Mouse (Mus musculus) cerebellum, postnatal 36 days (tissue): ENCODE measurements around the gene Zfyve28.

Source experiments
- DNase-seq, 2 experiments: peaks; one replicate each; pipeline ENCODE4 v3.0.0; 2021 to 2022; ENCODE audit warnings: mixed read lengths in 2 of 2

The Zfyve28 gene

DNA sequence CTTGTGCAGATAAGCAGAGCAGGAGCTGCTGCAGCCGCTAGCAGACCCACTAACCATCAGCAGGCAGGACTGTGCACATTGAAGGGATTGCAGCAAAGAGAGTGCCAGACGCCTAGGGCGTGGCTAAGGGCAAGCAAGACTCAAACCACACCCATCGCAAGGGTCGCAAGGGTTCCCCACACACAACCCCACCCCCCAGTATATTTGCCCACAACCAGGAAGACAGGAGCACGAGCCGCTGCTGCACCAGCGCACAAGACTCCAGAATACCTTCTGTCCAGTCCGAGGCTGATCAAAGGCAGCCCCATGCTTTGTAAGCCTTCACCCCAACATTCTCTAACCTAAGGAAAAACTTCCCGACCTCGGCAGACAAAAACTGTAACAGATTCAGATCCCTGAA lies 1.7 kb downstream of the Zfyve28 start:
- peak; percentile 43 to 44 for DNase-seq

DNA sequence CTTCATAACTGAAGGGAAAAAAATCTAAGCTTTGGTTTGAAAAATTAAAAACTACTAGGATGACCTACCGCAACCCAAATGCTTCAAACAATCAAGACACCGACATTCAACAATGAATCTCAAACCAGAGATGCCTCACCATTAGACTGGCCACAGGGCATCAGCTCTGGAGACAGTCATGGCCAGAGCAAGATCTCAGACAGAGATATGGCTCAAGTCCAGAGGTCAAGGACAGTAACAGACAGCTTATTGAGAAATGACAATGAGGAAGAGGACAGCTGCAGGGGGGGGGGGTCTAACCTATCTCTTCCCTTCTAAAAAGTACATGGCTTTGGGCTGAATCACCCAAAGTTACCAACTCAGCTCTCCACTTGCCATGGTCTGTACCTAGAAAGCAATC lies 3.0 kb downstream of the Zfyve28 start:
- DNase-seq: no peak

DNA sequence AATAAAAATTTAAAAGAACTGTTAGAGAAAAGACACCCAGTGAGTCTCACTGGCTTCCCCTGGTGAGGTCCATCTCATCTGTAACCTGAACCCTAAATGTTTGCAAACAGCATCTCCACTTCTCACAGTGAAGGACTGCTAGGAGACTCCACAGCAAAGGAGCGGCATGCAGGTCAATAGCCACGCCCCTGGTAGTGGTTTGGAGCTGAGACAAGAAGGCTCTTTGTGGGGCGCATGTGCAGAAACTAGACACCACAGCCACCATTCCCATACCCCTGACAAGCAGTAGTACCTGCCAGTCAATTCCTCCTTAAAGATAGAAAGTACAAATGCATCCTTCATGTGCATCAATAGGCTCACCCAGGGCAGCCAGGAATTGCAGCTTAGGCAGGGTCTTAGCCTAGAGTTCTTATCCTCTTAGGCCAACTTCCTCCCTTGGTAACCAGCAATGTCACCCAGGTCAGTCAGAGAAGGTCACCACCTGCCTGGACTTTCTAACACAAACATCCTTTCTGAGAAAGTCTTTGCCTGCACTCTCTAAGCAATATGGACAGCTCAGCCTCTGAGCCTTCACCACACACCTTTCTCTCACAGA lies 4.0 kb downstream of the Zfyve28 start:
- DNase-seq: peak; percentile 26 to 29

DNA sequence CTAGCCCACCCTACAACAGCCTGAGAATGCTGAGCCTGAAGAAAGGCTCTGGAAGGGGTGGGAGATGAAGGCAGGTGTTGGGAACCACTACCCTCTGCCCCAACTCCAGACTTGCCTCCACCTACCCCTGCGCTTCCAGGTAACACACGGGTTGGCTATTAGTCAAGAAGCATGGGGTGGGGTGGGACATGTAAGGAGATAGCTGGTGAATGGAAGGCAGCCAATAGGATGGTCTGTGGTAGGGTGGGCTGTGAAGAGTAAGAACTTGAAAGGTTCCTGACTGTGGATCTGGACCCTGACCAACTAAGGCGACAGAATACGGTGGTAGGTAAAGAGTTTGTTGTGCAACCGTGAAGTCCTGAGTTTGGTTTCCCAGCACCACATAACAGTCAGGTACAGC lies 4.9 kb downstream of the Zfyve28 start:
- DNase-seq: no peak

DNA sequence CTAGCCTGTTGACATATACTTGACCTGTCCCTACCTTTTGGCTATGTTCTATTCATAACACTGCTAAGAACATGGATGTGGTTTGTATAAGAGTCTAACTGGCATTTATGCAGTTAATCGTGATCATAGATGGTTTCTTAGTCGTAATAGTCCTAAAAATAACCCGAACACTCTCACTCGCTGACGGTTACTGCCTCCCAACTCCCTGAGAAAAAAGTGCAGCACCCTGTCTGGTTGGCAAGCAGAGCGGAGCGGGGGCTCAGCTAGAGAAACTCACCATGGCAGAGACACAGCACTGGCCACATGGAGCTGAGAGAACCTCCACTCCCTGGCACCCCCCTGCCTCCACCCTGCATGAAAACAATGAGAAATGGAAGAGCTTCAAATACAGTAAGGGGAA lies 7.3 kb downstream of the Zfyve28 start:
- no peak for DNase-seq

DNA sequence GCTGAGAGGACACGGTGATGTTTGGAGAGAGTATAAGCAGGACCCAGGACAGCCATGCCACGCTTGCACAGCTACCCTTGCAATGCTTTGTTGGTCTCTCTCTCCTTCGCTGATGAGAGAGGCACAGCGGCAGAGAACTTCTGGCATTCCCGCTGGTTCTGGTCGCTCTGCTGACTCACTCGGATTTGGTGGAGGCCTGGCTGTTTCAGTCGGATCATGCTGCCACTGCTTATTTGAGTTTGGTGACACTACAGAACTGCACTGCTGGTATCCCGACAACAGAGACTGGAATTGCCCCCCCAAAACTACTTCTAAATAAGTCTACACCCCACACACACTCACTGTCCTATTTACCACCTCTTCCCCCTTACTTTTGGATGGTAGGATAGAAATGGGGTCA lies 9.0 kb downstream of the Zfyve28 start:
- DNase-seq: peak in 1 of 2 experiments; percentile 23

DNA sequence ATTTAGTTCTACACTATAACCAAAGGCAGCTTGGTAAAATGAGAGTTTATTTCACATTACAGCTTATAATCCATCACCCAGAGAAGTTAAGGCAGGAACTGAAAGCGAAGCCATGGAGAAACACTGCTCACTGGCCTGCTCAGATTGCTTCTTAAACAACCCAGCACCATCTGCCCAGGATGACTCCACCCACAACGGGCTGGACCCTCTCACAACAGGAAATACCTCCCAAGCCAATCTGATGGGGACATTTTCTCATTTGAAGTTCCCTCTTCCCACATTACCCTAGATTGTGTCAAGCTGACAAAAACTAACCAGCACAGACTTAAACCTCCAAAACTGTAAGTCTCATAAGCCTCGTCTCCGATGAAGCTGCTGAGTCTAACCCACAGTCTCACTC lies 10.2 kb downstream of the Zfyve28 start:
- no peak for DNase-seq

DNA sequence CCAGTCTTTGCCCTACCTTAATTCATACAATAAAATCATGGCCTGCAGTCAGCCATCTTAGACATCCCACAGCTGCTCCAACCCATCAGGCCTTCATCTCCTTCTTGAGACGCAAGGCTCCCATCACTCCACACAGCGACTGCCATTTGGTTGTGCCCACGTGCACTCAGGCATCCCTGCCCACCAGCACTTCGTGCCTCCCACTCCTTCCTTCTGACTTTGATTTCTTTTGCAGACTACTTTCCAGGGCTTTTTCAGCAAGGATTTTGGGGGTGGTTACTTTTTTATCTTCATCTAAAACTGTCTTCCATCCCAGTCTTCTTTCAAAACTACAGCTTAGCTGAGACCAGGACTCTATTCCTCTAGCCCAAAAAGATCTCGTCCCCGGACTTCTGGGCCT lies 11.5 kb downstream of the Zfyve28 start:
- no peak for DNase-seq

DNA sequence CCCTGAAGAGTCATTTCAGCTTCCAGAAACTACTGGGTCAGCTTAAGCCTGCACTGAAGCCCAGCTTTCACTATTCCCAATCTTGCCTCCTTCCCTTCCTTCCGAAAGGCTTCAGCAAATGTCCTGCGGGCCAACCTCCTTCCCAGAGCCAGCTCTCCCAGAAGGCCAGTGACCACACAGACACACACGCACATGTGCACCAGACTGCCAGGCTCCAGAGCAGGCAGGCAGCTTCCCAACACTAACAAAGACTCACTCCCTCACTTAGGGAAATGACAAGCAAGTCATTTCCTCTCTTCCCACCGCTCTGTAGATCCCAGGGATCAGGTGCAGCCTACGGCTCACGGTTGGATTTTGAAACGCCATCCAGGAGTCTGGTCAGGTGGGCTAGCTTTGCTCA lies 12.1 kb downstream of the Zfyve28 start:
- peak in 1 of 2 experiments; percentile 34 for DNase-seq

DNA sequence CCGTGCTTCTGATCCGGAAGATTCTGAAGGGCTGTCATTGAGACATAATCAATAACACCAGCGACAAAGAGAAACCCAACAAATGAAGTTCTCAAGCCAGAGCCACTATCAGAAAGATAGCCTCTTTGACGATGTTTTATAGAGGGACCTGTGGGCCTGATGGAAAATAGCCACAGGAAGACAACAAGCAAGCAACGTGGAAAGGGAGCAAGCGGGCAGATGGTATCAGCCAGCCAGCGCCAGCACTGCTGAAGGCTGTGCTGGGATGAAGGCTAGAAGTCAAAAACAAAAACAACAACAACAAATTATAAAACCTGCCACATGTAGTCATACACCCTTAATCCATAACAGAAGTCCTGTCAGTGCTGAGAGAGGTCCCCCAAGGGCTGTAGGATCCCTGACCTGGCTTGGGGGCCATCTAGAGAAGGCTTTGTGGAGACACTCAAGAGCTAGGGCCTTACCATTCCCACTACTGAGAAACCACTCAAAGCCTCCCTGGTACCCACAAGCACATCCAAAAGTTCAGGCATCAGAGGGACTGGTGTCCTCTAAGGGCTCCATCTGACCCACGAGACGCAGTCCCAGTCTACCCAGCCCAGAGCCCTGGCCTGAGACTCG lies 13.5 kb downstream of the Zfyve28 start:
- DNase-seq: no peak

DNA sequence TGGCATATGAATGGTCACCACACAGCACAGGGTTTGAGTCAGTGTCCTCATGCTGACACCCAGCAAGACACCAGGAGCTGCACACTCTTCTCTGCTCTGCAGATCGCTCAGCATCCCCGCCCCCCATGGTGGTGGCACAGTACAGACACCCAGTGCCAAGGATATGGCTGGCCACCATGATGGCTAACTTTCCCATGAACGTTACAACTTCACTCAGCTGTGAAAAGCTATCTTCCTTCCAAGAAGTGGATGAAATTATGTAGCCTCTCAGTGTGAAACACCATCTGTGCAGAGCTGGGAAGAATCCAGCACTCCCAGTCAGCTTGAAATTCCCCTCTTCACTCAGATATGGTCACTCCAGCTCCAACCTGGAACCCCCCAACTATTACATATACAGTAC lies 14.0 kb downstream of the Zfyve28 start:
- DNase-seq: peak; percentile 79 to 83

DNA sequence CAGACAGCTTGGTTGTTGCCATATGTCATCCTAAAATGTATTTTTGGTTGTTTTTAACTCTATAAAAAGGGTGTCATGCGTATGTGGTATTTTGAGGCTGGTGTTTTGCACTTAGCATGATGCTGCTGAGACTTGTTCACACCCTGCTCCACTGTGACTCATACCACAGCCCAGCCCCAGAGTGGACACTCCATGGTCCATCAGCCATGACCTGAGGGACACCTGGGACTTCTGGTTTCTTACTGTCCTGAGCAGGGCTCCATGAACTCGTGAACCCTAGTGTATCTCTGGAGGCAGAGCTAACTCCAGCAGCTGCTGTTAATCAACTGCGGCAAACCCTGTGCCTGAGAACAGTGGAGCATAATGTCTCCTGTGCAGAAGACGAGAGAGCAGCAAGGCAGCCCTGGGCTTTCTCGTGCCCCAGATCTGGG lies 15.0 kb downstream of the Zfyve28 start:
- DNase-seq: peak in 1 of 2 experiments; percentile 42

DNA sequence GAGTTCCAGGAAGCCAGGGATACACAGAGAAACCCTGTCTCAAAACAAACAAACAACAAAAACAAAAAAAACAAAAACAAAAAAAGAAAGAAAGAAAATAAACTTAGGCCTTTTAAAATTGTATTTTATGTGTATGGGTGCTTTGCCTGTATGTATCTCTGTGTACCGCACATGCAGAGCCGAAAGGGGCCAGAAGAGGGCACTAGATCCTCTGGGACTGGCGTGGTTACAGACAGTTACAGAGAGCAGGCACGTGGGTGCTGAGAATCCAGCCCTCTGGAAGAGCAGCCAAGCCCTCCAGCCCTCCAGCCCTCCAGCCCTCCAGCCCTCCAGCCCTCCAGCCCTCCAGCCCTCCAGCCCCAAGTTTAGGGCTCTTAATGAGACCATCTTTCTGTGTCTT lies 16.5 kb downstream of the Zfyve28 start:
- peak; percentile 62 to 65 for DNase-seq

DNA sequence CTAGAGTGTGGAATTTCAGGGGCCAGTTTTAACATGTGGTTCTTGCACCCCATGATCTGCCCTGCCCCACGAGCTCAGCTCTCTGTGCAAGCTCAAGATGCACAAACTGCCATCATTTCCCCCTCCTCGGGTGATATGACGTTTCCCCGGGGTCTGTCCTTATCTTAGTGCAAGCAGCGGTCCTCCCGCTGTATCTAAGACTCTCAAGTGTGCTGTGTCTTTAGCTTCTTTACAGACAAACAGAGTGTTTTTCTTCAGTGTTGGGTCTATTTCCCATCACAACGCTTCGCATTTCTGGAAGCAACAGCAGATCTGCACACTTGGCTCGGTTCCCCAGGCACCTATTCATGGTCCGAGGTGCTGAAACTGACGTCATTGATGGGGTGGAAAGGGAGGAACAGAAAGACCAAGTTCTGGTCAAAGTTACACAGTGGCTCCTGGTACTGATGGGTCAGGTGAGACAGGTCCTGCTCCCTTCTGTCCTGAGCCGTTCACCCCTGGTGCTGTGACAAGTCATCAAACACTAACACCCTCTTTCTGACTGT lies 18.3 kb downstream of the Zfyve28 start:
- peak; percentile 67 to 72 for DNase-seq

DNA sequence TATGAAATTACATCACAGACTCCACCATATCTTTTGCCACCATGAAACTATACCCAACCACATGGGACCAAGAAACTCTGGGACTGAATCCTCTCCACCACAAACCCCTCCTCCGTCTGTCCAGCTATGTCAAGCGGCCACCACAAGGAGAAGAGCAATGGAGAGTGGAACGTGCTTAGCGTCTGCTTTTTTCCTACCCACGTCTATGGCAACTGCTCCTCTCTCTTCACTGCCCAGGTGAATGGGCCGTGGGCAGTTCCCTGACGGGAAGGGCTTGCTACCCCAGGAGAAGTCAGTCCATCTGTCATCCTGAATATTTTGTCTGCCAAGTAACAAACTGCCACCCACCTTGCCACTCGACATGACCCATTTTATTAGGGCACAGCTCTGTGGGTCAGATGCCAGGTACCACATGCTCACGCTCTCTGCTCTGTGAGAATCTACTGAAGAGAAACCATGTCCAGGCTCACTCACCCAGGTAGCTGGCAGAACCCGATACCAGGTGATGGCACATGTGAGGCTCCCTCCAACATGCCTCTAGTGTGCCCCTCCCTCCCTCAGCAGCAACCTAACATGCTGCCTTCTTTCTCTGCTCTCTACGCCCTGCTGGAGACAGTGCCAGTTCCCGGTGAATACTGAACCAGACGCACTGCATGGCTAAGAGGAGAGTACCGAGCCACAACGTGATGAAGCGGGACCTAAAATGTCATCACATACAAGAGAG lies 18.9 kb downstream of the Zfyve28 start:
- peak; percentile 90 to 94 for DNase-seq

DNA sequence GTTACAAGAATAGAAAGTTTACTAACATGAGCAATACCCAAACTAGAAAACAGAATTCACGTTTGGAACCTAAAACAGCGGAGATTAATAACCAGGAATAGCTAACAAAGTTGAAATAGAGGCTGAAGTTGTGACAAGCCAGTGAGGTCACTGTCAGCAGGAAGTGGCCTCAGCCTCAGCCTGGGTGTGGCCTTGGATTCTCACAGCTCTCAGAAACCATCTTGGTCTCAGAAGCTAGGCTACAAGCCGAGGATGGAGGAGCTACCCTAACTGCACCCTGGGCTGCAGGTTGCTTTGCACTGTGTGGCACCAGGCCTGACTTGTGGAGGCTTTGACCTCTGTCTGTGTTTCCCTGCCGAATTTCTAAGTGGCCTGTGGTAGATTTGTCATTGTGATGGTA lies 22.2 kb downstream of the Zfyve28 start:
- no peak for DNase-seq

DNA sequence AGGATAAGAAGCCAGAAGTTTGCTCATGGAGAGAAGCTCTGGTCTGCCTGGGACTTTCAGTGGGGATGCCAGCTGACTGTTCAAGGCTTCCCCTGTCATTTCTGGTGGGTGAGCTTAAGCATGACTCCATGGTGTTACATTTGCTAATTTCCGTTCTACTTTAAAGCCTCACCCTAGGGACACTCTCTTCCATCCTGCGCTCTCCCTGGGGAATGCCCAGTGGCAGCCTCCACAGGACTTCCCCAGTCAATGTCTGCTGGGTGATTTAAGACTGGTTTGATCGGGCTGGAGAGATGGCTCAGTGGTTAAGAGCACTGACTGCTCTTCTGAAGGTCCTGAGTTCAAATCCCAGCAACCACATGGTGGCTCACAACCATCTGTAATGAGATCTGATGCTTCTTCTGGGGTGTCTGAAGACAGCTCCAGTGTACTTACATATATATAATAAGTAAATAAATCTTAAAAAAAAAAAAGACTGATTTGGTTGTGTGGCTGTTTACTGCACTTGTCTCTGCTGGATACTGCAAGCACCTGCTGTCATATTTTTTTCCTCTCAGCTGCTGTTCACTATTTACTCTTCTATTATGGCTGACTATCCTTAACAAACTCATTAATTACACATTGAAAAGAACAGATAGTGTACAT lies 29.0 kb downstream of the Zfyve28 start:
- no peak for DNase-seq

DNA sequence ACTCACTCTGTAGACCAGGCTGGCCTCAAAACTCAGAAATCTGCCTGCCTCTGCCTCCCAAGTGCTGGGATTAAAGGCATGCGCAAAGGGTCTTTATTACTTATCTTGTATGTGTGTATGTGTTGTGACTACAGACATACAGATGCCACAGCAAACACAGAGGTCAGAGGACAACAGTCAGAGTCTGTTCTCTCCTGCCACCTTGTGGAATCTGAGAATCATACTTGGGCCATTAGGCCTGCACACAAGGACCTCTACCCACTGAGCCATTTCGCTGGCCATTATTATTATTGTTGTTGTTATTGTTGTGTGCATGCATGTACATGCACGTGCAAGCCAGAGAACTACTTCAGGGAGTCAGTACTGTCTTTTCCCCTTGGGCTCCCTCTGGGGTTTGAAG lies 33.1 kb downstream of the Zfyve28 start:
- DNase-seq: peak in 1 of 2 experiments; percentile 17

DNA sequence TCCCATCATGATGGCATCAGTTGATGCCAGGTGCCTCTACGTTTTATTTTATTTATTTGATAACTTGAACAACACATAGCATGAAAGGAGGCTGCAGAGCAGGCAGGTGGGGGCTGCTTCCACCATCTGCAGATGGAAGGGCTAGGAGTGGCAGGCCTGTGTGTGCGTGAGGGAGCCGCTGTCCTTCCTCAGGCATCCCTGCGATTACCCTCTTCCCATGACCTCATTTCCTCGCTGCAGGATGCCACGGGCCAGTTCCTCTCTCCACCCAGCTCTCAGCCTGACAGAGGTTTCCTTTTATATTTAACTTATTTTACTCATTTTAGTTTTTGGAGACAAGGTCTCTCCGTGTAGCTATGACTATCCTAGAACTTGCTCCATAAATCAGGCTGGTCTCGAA lies 33.9 kb downstream of the Zfyve28 start:
- DNase-seq: no peak

DNA sequence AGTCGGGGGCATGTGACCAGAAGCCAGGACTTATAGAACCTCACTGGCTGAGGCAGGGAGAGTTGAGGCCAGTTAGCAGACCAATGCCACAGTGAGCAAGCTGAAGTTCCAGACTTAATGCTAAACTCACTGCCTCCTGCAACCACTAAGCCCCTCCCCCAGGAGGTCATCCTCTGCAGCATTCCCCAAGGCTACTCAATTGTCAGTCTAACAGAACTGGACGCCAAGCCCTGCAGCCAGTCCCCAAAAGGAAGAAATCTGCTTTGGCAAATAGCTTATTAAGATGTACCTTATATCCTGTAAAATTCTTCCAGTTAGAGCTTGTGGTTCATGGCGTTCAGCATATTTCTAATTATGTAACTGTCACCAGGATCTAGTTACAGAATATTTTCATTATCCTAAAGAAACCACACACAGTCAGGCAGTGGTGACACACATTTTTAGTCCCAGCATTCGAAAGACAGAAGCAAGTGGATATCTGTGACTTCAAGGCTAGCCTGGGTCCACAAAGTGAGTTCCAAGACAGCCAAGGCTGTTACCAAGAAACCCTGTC lies 35.2 kb downstream of the Zfyve28 start:
- DNase-seq: no peak

DNA sequence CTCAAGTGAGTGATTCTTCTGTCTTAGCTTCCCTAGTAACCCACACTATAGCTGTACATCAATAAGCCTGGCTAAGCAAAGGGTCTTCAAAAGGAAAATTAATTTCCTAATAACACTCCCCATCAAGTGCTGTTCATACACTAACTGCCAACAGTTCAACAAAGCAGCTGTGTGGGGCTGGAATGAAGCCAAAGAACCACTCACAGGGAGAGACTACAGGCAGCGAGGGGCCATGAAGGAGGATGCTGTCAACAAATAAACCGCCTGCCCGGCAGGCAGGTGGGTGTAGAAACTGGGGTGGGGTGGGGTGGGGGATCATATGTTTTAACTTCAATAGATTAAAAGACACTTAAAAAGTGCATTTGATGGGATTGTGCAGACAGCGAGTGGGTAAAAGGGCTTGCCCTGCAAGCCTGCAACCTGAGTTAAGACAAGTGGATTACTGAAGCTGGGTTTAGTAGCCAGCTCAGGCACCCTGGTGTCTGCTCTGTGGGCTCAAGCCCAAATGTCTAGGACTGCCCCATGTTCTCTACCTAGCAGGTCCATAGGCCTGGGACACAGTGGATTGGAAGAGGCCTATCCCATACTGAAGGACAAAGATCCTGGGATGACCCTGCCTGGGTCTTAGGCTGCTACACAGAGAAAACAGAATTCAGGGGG lies 35.8 kb downstream of the Zfyve28 start:
- no peak for DNase-seq

DNA sequence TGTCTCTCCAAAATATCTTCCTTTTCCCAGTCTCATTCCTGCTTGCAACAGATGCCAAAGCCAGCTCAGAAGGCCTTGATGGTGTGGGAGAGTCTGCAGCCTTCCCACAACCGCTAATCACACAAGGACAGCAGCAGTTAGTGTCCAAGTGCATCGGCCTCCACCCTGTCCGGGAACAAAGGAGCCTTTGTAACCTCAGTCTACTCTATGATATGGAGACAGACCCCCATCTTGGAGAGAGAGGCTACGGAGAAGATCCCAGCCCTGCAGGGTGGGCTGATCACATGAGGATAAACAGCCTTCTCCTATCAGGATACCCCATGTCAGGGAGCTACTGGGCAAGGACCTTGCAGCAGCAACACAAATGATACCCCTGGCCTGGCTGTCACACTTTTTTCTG lies 36.5 kb downstream of the Zfyve28 start:
- no peak for DNase-seq

DNA sequence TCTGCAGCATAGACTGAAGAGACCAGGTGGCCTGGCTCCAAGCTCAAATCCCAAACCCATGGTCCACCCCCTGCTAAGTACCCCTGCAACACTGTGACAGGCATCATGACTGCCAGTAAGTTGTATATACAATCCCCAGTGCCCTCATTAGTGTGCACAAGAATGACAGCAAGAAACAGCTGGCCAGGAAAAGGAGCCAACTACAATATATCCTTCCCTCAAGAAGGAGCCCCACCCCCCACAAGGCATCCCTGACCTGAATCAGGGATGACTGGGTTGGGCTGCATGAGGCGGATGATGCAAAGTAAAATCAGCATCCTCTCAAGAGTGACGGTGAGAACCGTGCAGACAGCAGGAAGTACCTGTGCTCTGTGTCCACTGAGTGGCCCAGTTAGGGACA lies 38.2 kb downstream of the Zfyve28 start:
- DNase-seq: no peak
